Mouse (Mus musculus) adrenal gland (tissue): ENCODE measurements around the gene Rad52.

Experiments used
- intact Hi-C: fragments of 180-260 bp; cut with DNase I; formaldehyde crosslinking; loops from one replicate; pipeline ENCODE4 v1.15.1; 2025
- long read RNA-seq, 2 experiments: library from polyadenylated mRNA; unstranded; transcript quantifications; one replicate each; pipeline ENCODE4 v2.0.0; 2020; ENCODE audit warnings: borderline replicate concordance in 1 of 2; ENCODE audit not compliant: insufficient replicate concordance in 1 of 2

Rad52 gene
- long read RNA-seq, experiment 1, partial matches to known transcripts: 3 of 14 reads
- long read RNA-seq, experiment 1, other reads (novel, unspliced or antisense): 7 of 14 reads
- long read RNA-seq, experiment 2, partial matches to known transcripts: 1 of 12 reads
- long read RNA-seq, experiment 2, other reads (novel, unspliced or antisense): 5 of 12 reads

DNA sequence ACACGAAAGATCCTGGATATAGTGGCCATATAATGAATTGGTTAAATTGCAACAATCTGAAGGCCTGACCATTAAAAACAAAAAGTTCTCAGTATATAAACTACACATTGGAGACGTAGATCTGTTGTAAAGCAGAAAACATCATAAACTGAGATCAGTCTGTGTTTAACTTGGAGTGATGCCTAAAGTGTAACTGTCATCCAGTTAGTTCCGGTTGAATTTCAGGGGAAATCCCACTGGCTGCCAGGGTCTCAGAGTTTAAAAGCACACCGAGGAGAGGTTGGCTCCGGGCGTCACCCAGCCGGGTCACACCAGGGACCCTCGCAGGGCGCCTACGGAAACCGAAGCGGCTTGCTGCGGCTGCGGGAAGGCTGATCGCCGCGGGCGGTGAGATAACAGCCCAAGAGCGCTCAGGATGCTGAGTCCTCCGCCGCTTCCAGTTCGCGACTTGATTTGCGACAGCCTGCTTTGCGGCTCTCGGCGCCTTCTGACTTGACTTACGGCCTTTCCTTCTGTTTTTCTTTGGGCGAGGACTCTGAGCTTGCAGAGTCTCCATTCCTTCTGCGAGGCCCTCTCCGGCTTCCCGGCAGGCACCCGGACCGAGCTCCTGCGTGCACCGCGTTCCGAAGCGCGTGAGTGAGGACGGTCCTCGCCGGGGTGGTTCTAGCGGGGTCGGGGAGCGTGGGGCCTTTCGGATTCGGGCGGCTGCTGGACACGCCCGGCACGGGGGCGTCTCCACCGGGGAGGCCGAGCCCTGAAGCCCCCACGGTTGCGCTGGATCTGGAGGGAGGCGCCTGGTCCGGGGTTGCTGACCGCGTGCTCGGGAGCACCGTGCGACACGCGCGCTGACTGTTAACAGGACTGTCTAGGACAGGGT, at the start of gene Rad52:
TSS of gene Rad52 (plus strand) at position 495 of the 877 bp plus-strand sequence.
- intact Hi-C loops: loop anchor here (5.0 kb wide), 1 partner anchor 55 kb away; the partner anchor contains the start of gene Erc1

DNA sequence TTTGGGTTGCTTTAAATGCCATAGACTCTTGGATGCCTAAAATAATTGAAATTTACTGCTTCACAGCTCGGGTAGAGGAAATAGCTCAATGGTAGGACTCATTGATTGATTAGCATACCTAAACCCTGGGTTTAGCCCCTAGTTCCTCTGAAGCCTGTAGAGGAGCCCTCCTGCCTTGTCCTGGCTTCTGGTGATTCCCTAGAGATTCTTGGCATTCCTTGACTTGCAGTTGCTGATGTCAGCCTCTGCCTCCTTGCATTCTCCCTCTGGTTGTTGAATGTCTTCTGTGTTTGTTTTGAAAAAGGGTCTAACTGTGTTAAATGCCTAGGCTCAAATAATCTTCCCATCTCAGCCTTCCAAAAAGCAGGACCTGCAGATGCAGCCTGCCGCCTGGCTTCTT, 48.3 kb upstream of the Rad52 start:
- intact Hi-C loops: no loop called here

DNA sequence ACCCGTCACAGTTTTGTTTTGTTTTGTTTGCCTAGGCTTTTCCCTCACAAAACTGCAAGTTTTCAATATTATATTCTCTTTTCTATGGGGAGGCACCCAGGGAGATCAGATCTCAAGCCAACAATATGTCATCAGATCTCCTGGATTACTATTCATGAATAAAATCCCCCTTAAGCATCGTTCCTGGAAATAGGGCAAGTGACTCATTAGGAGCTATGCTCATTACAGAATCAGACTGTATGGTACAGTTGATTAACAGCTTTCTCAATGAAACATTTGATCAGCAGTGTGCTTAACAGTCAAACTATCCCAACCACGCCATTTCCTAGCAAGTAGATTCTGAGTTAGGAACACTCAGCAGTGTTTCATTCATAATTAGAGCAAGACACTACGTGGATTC, 47.0 kb upstream of the Rad52 start:
- intact Hi-C loops: no loop called here

DNA sequence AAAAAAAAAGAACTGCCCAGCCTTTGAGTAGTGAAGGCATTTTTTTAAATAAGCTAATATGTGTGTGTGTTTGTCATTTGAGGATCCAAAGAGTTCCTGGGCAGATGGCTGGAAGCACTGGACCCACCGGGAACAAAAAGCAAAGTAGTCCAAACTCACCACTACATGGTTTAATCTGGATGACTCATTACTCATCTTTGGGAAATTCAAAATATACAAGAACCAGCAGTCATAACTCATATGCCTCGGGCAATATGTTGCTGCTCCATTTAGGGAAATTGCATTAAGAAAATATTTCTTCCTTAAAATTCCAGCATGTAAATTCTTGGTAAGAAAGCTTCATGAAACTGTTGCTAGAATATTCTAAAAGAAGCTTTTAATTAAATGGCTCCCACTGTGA, 42.3 kb upstream of the Rad52 start:
- intact Hi-C loops: no loop called here

DNA sequence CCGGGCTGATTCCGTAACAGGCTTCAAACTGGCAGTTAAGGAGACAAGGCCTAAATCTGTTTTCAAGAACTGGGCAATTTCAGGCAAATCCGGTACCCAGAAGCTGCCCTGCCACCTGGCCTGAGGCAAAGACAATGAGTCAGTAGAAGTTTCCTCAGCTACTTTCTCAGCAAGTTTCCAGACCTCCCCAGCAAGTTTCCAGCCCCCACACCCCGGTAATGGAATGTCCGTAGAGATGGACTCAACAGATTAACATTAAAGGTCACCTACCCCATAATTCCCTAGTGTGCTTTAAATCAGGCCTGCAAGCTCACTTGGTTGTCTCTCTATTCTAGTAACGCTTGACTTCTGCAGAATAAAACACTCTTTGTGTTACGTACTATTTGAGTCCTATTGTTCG, 41.0 kb upstream of the Rad52 start:
- intact Hi-C loops: no loop called here

DNA sequence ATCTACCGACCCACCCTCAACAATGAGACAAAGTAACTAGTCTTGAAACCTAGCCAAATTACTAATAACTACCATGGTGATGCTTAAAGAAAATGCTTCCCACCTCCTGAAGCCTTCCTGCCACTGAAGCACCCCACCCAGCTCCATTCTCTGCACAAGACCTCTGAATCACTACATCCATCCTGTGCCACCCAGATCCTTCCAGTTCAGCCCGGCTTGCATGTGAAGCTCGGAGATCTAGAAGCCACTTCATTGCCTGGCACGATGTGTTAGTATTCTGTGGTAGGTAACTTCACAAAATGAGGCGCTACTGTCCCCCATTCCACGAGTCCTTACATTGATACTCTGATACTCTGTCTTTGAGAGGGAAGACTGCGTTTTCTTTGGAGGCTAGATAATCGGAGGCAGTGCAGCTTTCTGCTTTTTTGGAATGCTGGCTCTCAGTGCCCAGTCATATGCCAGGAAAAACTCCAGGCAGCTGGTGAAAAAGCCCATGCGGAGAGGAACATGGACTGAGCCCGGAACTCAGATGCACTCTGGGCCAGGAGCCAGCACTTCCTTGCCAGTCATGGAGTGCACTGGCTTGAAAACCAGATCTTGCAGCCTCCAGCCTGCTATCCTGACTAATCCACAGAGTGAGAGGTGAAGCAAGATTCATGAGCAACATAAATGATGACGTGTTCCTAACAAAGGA, 38.0 kb upstream of the Rad52 start:
- intact Hi-C loops: no loop called here

DNA sequence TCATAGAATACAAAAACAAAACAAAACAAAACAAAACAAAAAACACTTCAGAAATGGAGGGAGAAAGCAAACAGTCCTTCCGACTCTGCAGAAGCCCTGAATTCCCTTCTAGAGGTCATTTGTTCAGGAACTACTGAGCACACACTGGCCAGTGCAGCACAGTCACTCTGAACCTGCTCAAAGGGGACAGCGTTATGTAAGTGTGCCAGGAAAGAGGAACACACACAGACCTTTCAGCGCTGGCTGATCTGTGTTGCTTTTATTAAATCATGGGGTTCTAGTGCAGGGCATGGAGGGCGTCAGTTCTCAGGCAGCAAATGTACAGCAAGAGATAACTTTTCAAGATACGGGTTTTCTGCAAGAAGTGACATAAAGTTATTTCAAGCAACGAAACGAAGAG, 19.3 kb upstream of the Rad52 start:
- intact Hi-C loops: no loop called here

DNA sequence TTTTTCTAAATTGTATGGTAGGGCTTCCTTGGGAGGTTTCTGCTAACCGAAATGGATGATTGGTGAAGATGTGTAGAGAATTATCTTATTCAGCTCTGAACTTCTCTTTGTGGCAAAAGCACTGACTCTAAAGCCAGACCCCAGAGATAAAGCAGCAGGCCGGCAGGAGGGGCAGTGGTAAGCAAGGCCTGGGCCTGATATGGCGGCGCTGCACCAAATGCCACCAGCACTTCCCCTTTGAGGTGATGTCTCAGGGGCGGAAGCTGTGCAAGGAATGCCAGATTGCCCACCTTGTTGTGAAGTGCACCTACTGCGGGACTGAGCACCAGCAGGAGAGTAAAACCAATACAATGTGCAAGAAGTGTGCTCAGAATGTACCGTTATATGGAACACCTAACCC, 9.8 kb upstream of the Rad52 start:
- intact Hi-C loops: no loop called here

DNA sequence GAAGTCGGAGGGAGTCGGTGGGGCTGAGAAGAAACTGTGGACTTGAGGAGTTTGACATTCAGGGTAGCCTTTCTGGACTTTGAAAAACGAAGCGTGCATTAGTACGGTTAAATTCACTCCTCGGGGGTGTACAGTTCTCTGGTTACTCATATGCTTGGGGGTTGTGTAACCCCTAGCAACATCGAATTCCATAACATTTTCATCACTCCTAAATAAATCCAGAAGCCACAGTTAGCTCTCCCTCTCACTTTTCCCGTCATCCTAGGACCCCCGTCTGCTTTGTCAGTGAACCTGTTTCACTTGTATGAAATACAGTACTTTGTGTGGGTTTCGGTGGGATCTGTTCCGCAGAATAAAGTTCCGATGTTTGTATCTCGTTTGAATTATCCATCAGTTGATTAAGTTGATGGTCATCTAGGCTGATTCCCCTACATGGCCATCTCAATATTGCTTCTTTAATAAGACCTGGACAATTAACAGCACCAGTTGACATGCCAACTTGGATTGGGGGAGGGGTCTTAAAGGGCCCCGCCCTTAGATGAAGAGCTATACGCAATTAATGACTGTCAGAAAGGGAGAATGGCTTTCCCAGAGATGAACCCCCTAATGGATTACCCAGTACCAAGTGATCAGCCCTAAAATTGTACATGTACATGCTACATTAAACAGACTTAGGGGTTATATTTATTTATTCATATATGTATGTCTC, 737 bp downstream of the Rad52 start:
- intact Hi-C loops: loop anchor here (5.0 kb wide), 1 partner anchor 56 kb away; the partner anchor contains the start of gene Erc1

DNA sequence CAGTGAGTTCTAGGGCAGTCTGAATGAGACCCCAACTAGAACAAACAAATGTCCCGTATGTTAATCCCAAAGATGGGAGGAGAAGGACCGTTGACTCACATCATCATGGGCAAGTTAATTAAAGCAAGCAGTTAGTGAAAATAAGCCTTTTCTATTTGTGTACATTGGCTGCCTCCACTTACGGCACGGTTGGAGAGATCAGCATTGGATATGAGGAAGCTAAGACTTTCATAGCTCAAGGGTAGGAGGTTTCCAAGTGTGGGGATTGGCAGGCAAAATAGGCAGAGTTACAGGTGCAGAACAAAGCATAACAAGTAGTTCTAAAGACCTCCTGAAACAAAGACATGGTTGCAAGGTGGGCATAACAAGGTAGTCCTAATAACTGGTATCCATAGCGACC, 3.0 kb downstream of the Rad52 start:
- intact Hi-C loops: no loop called here

DNA sequence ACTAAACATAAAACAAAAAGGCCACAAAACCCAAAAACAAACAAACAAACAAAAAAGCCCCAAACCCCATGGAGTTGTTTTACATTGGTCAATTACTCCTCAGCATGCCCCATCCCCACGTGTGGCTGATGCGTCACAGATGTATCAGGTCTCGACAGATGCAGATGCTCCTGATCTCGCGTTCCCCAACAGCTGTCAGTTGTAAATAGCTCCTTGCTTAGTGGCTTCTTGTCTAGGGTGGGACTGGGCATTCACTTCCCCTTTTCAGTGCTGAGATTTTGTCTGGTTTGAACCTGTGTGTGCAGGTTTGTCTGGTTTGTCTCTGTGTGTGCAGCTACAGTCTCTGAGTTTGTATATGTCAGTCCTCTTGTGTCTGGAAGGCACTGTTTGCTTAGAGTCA, 9.5 kb downstream of the Rad52 start:
- intact Hi-C loops: no loop called here

DNA sequence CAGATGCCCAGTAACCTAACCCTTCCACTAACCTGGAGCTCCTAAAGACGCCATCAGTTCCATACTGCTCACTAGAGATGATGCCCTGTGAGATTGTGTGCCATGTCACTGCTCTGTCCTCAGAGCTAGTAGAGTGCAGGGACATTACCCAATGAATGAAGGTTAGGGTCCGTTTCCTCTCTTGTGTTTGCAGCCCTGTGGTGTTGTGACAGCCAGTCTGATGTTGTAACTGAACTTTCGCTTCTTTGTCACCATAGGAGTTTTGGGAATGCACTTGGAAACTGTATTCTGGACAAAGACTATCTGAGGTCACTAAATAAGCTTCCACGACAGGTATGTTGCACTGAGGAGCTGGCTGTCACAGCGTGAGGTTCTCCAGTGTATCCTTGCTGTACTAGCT, 13.2 kb downstream of the Rad52 start:
- intact Hi-C loops: no loop called here

DNA sequence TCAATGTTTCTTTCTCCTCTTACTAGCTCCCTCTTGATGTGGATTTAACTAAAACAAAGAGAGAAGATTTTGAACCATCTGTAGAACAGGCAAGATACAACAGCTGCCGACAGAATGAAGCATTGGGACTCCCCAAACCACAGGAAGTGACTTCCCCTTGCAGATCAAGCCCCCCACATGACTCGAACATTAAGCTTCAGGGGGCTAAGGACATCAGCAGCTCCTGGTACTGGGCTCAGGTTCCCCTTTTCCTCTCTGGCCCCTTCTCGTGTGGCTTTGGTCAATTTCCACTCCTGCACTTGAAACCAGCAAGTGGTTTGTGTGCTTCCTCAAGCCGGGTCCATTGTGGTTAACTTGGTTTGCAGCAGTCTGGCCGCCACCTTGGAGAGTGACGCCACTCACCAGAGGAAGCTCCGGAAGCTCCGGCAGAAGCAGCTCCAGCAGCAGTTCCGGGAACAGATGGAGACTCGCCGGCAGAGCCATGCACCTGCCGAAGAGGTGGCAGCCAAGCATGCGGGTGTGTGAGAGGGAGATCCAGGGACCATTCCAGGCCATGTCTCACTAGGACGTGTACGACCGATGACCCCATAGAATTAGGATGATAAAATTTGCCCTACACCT, 16.2 kb downstream of the Rad52 start:
- intact Hi-C loops: no loop called here

DNA sequence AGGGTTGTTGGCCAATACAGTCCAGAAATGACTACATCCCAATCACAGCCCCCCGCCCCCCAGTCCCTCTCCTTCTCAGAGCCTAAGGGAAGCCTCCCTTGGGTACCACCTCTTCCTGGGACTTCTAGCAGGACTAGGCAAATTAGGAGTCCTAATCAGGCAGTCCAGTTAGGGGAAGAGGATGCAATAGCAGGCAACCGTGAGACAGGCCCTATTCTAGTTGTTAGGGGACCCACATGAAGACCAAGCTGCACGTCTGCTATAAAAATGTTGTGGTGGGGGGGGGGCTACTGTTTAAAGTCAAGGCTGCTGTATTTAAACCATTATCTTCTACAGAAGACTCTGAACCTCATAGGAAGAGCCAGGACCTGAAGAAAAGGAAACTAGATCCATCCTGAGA, 19.6 kb downstream of the Rad52 start:
- intact Hi-C loops: loop anchor here (5.0 to 10.0 kb wide), 2 partner anchors 130 to 427 kb away; no protein-coding TSS in a partner anchor

DNA sequence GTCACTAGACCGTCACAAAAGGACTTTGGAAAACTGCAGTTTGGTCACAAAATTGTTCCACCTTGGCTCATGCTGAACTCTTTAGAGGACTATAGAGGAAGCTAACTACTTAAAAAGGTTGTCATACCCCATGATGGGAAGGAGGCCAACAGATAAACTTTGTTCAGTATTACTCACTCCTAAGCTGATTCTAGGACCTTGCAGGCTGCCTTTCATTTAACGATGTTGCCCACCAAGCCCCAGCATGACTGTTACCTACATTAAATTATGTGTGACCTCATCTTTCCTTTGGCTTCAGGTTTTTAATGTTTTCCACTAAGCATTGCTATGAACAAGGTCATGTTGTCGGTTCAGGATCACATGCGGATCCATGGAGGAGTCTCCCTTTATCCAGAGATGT, 20.0 kb downstream of the Rad52 start:
- intact Hi-C loops: loop anchor here (5.0 to 10.0 kb wide), 2 partner anchors 130 to 428 kb away; no protein-coding TSS in a partner anchor

DNA sequence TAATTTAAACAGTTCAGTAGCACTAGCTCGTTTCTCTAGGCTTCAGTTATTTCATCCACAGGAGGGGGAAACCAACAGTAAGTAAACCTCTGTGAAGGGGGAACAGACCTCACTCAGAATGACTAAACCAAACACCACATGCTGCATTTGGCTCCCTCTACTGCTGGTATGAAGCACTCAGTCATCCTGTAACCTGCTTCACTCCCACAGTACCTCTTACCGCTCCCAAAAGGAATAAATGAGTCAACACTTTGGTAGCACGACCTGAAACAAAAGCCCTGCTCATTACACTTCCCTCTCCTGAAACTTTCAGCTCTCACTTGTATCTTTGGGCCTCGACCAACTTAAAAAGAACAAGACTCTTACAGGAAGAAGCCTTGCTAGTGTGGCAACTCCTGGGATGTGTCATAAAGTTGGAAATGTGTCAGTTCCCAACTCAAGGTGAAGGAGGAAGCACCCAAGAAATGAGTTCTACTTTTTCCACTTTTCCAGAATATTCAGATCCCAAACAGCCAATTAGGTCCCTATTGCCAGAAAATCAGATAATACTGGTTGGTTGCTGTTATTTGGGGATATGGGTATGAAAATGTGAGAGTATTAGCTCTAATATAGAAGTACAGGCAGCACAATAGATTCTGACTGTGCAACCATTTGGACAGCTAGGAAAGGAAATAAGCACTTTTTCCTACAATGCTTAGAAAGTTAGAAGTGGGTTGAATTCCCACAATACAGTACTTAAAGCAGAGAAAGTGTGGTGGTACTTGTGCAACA, 21.9 kb downstream of the Rad52 start:
- intact Hi-C loops: loop anchor here (5.0 to 10.0 kb wide), 2 partner anchors 132 to 430 kb away; no protein-coding TSS in a partner anchor
